Mouse (Mus musculus) midbrain, embryonic 11.5 days (tissue): ENCODE data around the gene Begain. TPM values are rescaled to one million over a fixed set of nuclear protein-coding genes. Genes with fewer than 3 reads are reported as not detected.

Experiments used
- ATAC-seq: fragments of 200-750 bp; cut with Nextera tagmentation; 2 replicates; pipeline ENCODE4 v1.8.0; 2017; ENCODE audit warnings: moderate TSS enrichment, moderate library complexity; ENCODE audit not compliant: low FRiP score
- DNase-seq: peaks from one replicate; pipeline ENCODE4 v3.0.0; 2015; ENCODE audit warnings: low spot score; ENCODE audit errors: missing footprints
- H3K27ac ChIP-seq: fragments of 300-500 bp; sonication (generic); 2 replicates; pipeline ENCODE4 v1.5.1; 2014; ENCODE audit warnings: low read depth, low read length
- H3K27me3 ChIP-seq: fragments of 300-500 bp; sonication (generic); 2 replicates; pipeline ENCODE4 v1.6.1; 2014; ENCODE audit warnings: mild to moderate bottlenecking, low read length, moderate library complexity, mixed read lengths; ENCODE audit not compliant: control insufficient read depth, insufficient read depth
- H3K36me3 ChIP-seq: fragments of 300-500 bp; sonication (generic); 2 replicates; pipeline ENCODE4 v1.6.1; 2014; ENCODE audit warnings: mild to moderate bottlenecking, low read length, moderate library complexity, mixed read lengths; ENCODE audit not compliant: control insufficient read depth, insufficient read depth
- H3K4me1 ChIP-seq: fragments of 300-500 bp; sonication (generic); 2 replicates; pipeline ENCODE4 v1.6.1; 2014; ENCODE audit warnings: low read length; ENCODE audit not compliant: control insufficient read depth, insufficient read depth
- H3K4me2 ChIP-seq: fragments of 300-500 bp; sonication (generic); 2 replicates; pipeline ENCODE4 v1.6.1; 2014; ENCODE audit warnings: mild to moderate bottlenecking, moderate library complexity
- H3K4me3 ChIP-seq: fragments of 300-500 bp; sonication (generic); 2 replicates; pipeline ENCODE4 v1.5.1; 2014; ENCODE audit warnings: low read depth, low read length
- H3K9ac ChIP-seq: fragments of 300-500 bp; sonication (generic); 2 replicates; pipeline ENCODE4 v1.6.1; 2014; ENCODE audit warnings: low read length
- H3K9me3 ChIP-seq: fragments of 300-500 bp; sonication (generic); 2 replicates; pipeline ENCODE4 v1.6.1; 2016; ENCODE audit warnings: low read length; ENCODE audit not compliant: control insufficient read depth
- WGBS: fragments of 180-500 bp; shearing (Covaris S2); extraction: QIAGEN DNeasy Blood & Tissue Kit; methylation state at CpG from one replicate; pipeline ENCODE4 v1.1.7; 2014; 5-methylcytosine and 5-hydroxymethylcytosine counted together
- polyA plus RNA-seq: library from polyadenylated mRNA; unstranded; fragments of >200 nt; fragmentation: Nextera tagmentation; extraction: Ambion mirVana; gene quantifications from 2 replicates; pipeline ENCODE4 v1.2.1, GENCODE M21; 2014

Begain gene
- polyA plus RNA-seq, 1 experiment from 2014 or later: 9.3 TPM

DNA sequence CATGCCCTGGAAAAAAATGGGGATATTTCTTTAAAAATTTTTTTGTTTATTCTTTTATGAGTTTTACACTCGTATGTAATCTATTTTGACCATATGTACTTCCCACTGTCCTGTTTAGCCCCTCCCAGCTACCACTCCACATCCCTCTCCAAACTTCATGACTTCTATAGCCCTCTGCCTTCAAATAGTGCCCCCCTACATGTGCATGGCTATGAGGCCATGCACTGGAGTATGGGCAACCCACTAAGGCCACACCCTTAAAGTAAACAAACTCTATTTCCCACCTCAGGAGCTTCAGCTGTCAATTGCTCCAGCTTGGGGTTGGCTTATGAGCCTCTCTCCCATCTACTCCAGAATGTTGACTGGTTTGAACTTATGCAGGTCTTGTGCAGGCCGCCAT is 18.1 kb upstream of the Begain start:
- no peak overlapping the region for H3K4me3 ChIP-seq
- DNase-seq: no peak
- no peaks in the 10 kb centered on the region for H3K36me3 ChIP-seq
- ATAC-seq: no peak
- H3K4me2 ChIP-seq: no peak overlapping the region
- H3K27ac ChIP-seq: no peak overlapping the region
- no peak overlapping the region for H3K9ac ChIP-seq
- H3K27me3 ChIP-seq: no peaks in the 10 kb centered on the region
- WGBS: 90% methylated on average over 2 of the region's 2 CpGs
- no peaks in the 10 kb centered on the region for H3K9me3 ChIP-seq
- H3K4me1 ChIP-seq: no peaks in the 10 kb centered on the region

DNA sequence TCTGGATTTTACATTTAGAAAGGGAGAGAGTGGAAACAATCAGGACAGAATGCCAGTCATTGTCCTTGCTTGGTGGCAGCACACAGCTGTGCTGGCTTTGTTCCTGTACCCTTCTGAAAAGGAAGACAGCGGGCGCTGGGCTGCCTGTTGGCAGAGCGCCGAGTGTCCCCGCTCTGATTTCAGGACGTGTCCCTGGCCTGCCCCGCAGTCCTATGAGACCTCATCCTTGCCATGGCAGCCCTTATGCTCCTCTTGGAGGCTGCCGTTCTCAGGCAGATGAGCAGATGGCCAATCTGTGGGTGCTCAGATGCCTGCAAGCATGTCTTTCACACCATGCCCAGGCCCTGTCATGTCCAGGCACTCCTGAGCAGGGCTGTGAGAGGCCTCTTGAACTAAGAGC is 17.7 kb upstream of the Begain start:
- DNase-seq: no peak
- H3K36me3 ChIP-seq: no peaks in the 10 kb centered on the region
- no peak overlapping the region for H3K4me3 ChIP-seq
- 89% methylated on average over 8 of the region's 8 CpGs for WGBS
- H3K27ac ChIP-seq: no peak overlapping the region
- no peak for ATAC-seq
- H3K4me2 ChIP-seq: no peak overlapping the region
- no peaks in the 10 kb centered on the region for H3K4me1 ChIP-seq
- H3K9ac ChIP-seq: no peak overlapping the region
- no peaks in the 10 kb centered on the region for H3K27me3 ChIP-seq
- H3K9me3 ChIP-seq: no peaks in the 10 kb centered on the region

DNA sequence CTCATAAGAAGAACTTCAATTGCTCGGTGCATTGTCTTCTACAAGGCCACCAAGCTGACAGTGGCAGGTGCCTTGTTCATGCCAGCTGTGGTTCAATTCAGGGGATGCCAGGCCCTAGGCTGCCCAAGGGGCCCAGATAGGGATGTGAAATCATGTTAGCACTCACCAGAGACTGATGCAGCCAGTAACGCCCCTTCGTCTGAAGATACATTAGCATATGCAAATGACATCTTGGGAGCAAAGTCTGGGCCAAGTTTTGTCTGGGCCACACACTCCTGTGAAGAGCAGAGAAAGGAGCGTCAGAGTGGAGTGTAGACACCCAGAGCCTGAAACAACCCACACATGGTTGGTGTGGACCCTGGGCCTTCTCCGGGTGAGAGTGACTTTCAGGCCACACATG is 17.0 kb upstream of the Begain start:
- no peak for DNase-seq
- Histone ChIP-seq H3K4me3 (no peak overlapping the region), H3K4me1 (no peaks in the 10 kb centered on the region), H3K36me3 (no peaks in the 10 kb centered on the region), H3K9me3 (no peaks in the 10 kb centered on the region), H3K27ac (no peak overlapping the region), H3K4me2 (no peak overlapping the region), H3K27me3 (no peaks in the 10 kb centered on the region), H3K9ac (no peak overlapping the region)
- 82% methylated on average over 5 of the region's 5 CpGs for WGBS
- no peak for ATAC-seq

DNA sequence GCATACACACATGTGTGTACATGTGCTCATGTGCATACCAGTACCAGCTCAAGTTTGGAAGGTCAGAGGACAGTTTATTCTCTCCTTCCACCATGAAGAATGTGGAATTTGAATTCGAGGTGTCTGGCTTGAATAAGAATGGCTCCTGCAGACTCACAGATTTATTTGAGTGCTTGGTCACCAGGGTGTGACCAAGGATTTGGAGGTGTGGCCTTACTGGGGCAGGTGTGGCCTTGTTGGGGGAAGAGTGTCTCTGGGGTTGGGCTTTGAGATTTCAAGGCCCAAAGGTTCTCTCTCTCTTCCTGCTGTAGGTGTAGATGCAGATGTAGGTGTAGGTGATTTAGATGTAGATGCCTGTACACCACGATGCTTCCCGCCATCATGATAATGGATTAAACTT is 15.5 kb upstream of the Begain start:
- Histone ChIP-seq H3K4me1 (no peaks in the 10 kb centered on the region), H3K4me3 (no peak overlapping the region), H3K9ac (no peak overlapping the region), H3K36me3 (no peaks in the 10 kb centered on the region), H3K27ac (no peak overlapping the region), H3K27me3 (no peaks in the 10 kb centered on the region), H3K4me2 (no peak overlapping the region), H3K9me3 (no peaks in the 10 kb centered on the region)
- DNase-seq (no peak), ATAC-seq (no peak)
- WGBS: 82% methylated on average over 3 of the region's 3 CpGs

DNA sequence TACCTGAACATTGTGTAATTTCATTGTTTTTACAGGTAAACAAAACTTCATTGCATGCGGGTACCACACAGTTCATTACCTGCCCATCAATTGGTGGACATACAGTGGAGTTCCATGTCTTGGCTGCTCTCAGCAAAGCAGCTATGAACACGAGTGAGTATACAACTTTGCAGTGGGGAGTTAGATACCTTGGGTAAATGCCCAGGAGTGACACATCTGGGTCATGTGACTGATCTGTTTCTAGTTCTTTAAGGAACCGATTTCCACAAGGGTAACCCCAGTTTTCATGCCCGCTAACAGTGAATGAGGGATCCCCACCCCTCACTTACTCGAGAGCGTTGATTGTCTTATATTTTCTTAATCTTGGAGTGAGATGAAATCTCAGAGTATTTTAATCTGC is 9.0 kb upstream of the Begain start:
- no peaks in the 10 kb centered on the region for H3K9me3 ChIP-seq
- no peak overlapping the region for H3K27ac ChIP-seq
- no peaks in the 10 kb centered on the region for H3K27me3 ChIP-seq
- no peak overlapping the region for H3K9ac ChIP-seq
- ATAC-seq: no peak
- DNase-seq: no peak
- 88% methylated on average over 6 of the region's 6 CpGs for WGBS
- no peak overlapping the region for H3K4me3 ChIP-seq
- no peaks in the 10 kb centered on the region for H3K36me3 ChIP-seq
- H3K4me2 ChIP-seq: no peak overlapping the region
- H3K4me1 ChIP-seq: no peaks in the 10 kb centered on the region

DNA sequence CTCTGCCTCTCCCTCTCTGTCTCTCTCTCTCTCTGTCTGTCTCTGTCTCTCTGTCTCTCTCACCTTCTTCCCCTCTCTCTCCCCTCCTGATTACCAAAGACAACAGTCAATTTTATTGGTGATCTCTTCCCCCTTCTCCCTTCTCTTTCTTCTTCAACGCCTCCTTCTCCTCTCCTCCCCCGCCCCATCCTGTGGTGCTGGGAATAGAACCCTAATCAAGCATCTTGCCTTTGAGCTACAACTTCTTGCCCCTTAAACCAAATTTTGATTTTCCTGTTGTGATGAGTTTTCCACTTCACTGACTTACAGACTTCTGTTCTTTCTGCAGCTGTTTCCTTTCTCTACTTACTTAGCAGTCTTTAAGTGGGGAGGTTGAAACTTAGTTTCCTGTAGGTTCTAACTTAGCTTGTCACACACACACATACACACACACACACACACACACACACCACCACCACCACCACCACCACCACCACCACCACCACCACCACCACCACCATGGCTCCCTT is 6.8 kb upstream of the Begain start:
- H3K27ac ChIP-seq: no peak overlapping the region
- no peak overlapping the region for H3K4me3 ChIP-seq
- no peaks in the 10 kb centered on the region for H3K9me3 ChIP-seq
- ATAC-seq: no peak
- 89% methylated on average over 2 of the region's 2 CpGs for WGBS
- no peaks in the 10 kb centered on the region for H3K36me3 ChIP-seq
- no peaks in the 10 kb centered on the region for H3K27me3 ChIP-seq
- no peak overlapping the region for H3K4me2 ChIP-seq
- no peak overlapping the region for H3K9ac ChIP-seq
- no peak for DNase-seq
- H3K4me1 ChIP-seq: no peaks in the 10 kb centered on the region

DNA sequence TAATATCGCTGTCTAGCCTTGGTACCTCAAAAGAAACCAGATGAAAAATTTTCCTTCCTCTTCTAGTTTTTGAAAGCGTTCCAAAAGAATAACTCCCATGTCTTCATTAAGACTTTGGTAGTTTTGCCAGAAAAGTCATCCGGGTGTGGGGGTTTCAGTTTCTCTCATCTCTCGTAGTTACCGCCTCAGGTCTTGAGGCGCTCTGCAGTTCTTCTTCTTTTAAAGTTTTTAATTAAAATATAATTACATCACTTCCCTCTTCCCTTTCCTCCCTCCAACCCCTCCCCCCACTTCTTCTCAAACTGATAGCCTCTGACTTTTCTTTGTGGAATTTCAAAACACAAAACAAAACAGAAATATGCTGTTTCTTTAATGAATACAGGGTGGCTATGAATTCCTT is 6.1 kb upstream of the Begain start:
- H3K27me3 ChIP-seq: no peaks in the 10 kb centered on the region
- H3K9me3 ChIP-seq: no peaks in the 10 kb centered on the region
- H3K9ac ChIP-seq: no peak overlapping the region
- no peak overlapping the region for H3K4me2 ChIP-seq
- no peak for DNase-seq
- no peak for ATAC-seq
- H3K27ac ChIP-seq: no peak overlapping the region
- H3K4me1 ChIP-seq: no peaks in the 10 kb centered on the region
- WGBS: 91% methylated on average over 6 of the region's 6 CpGs
- H3K4me3 ChIP-seq: no peak overlapping the region
- H3K36me3 ChIP-seq: no peaks in the 10 kb centered on the region

DNA sequence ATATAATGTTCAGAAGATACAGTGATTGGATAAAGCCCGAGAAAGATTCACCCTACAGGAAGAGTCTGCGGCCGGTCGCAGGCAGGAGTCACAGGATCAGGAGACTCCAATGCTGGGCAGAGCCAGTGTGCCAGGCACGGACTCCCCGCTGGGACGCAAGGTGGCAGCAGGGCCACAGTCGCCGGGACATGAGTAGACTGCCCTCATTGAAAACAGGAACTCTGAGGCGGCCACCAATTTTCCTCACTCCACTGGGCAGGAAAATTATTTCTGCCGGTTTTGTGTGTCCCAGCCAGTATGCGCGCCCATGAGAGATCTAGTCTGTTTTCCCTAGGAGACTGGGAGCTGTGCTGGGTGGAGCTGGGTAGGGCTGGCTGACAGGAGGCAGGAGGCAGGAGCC is 3.2 kb upstream of the Begain start:
- no peak for DNase-seq
- H3K9ac ChIP-seq: no peak overlapping the region
- no peaks in the 10 kb centered on the region for H3K36me3 ChIP-seq
- H3K4me1 ChIP-seq: peaks cover 5% of the 10 kb centered on the region; the same call in 1 of the 2 replicates
- H3K27me3 ChIP-seq: no peaks in the 10 kb centered on the region
- no peak overlapping the region for H3K4me2 ChIP-seq
- H3K4me3 ChIP-seq: no peak overlapping the region
- 89% methylated on average over 13 of the region's 13 CpGs for WGBS
- no peaks in the 10 kb centered on the region for H3K9me3 ChIP-seq
- no peak overlapping the region for H3K27ac ChIP-seq
- ATAC-seq: no peak

DNA sequence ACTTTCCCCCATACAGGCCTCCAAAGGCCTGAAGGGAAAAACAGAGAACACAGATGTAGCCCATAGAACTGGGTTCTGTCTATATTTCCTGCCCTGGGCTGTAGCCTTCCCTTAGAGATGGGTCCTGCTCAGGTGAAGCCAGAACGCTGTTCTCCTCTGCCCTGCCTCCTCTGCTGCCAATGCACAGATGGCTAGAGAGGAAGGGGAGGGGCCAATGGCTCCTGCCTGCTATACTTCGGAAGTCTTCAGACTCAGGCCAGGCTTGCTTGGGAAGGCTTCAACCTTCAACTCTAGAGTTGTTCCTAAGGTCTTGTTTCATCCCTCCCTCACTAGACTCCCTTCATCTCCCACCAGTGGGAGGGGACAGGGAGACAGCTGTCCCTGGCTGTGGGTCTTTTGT is 1.7 kb upstream of the Begain start:
- Histone ChIP-seq H3K4me1 (peaks cover 5% of the 10 kb centered on the region; the same call in 1 of the 2 replicates), H3K9me3 (no peaks in the 10 kb centered on the region), H3K4me2 (no peak overlapping the region), H3K9ac (no peak overlapping the region), H3K27me3 (no peaks in the 10 kb centered on the region), H3K36me3 (no peaks in the 10 kb centered on the region), H3K4me3 (no peak overlapping the region), H3K27ac (no peak overlapping the region)
- DNase-seq: no peak
- no peak for ATAC-seq
- WGBS: 66% methylated on average over 2 of the region's 2 CpGs

DNA sequence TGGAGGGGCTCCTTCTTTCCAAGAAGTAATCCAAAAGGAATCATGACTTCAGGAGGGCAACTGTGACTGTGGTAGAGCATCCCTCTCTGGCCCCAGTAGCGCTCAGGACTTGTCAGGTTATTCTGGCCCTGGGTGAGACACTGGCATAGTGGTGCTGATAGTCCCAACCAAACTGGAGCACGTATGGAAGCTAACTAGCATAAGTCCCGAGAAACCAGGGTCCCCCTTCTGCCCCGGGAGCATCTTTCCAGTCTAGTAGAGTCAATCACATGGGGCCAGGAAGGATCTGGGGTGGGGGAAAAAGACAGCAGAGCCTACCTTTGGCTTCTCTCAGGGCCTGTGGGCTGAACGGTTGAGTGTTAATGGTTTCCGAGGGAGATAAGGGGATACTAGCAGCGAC is 721 bp upstream of the Begain start:
- H3K4me2 ChIP-seq: peak overlapping the region; percentile 85; the same call in 1 of the 2 replicates
- H3K36me3 ChIP-seq: no peaks in the 10 kb centered on the region
- WGBS: 68% methylated on average over 7 of the region's 7 CpGs
- no peak for DNase-seq
- H3K4me3 ChIP-seq: no peak overlapping the region
- no peak for ATAC-seq
- H3K27ac ChIP-seq: no peak overlapping the region
- peaks cover 5% of the 10 kb centered on the region; the same call in 1 of the 2 replicates for H3K4me1 ChIP-seq
- no peaks in the 10 kb centered on the region for H3K27me3 ChIP-seq
- peak overlapping the region; percentile 79; the same call in 1 of the 2 replicates for H3K9ac ChIP-seq
- no peaks in the 10 kb centered on the region for H3K9me3 ChIP-seq
